Comparison of ENCODE assay signal across 11 mouse cellular contexts in genomic region chr2:94333841-94334741, GRCm38 (mm10).
DNase-seq lines count a peak whose midpoint lies in the region; ATAC-seq and TF ChIP-seq lines count a peak whose summit lies in the region.
"Had no signal": no experiment of that assay in that cellular context is flagged by ENCODE, and none has a peak within 500 bp of the region (broad histone marks: within the 10 kb centered on the region; RNA-seq: fewer than 3 reads in every experiment).

No protein-coding gene starts in this region.

- peak; percentile 2 for DNase-seq in adrenal gland, adult 8-10 months
- DNase-seq in adrenal gland, postnatal 4 days (ENCODE audit: low spot score in 2 of 2) = no peak
- peak; percentile 90 for DNase-seq in liver, adult 2 months (ENCODE audit: extremely low read depth, low read depth, low spot score)
- DNase-seq in liver, postnatal 0 days = no peak
- peak; percentile 24 for DNase-seq in lung, postnatal 25 days (ENCODE audit: low spot score)
- DNase-seq in ovary, postnatal 14 days (ENCODE audit: low spot score) = no peak

- H3K4me3 ChIP-seq in liver, adult 2 months (ENCODE audit: insufficient read depth, low read depth, low read length) = no peak overlapping the region
- H3K4me3 ChIP-seq in liver, postnatal 0 days (ENCODE audit: low read depth, low read length) = no peak overlapping the region
- H3K4me3 ChIP-seq in heart, embryonic 11.5 days (ENCODE audit: low read depth, low read length) = no peak overlapping the region
- H3K4me3 ChIP-seq: embryonic facial prominence, embryonic 13.5 days; stomach, embryonic 15.5 days had no signal

- peaks cover 43% of the 10 kb centered on the region for H3K36me3 ChIP-seq in liver, adult 2 months (ENCODE audit: control insufficient read depth, insufficient read depth, low read length)
- H3K36me3 ChIP-seq in liver, postnatal 0 days (replicated peaks; ENCODE audit: insufficient read depth, low read length) = peaks cover 55% of the 10 kb centered on the region
- peaks cover 14% of the 10 kb centered on the region; the same call in 1 of the 2 replicates for H3K36me3 ChIP-seq in heart, embryonic 11.5 days (ENCODE audit: control insufficient read depth, insufficient read depth, low read length)

- H3K4me1 ChIP-seq in liver, adult 2 months (ENCODE audit: control insufficient read depth, insufficient read depth, low read length) = no peaks in the 10 kb centered on the region
- no peaks in the 10 kb centered on the region for H3K4me1 ChIP-seq in liver, postnatal 0 days (ENCODE audit: insufficient read depth)
- 0 out of 2 replicates have a peak, but pooled peaks cover 3% of the 10 kb centered on the region for H3K4me1 ChIP-seq in heart, embryonic 11.5 days (ENCODE audit: control insufficient read depth, insufficient read depth, low read length)
- H3K4me1 ChIP-seq: embryonic facial prominence, embryonic 13.5 days; stomach, embryonic 15.5 days had no signal

- H3K27me3 ChIP-seq in liver, adult 2 months (ENCODE audit: control insufficient read depth, insufficient read depth, low read length) = no peaks in the 10 kb centered on the region
- H3K27me3 ChIP-seq in liver, postnatal 0 days (ENCODE audit: insufficient read depth, low read length) = no peaks in the 10 kb centered on the region
- H3K27me3 ChIP-seq in heart, embryonic 11.5 days (ENCODE audit: control insufficient read depth, insufficient read depth, low read length) = no peaks in the 10 kb centered on the region
- H3K27me3 ChIP-seq: embryonic facial prominence, embryonic 13.5 days; stomach, embryonic 15.5 days had no signal

- H3K9ac ChIP-seq in liver, adult 2 months (ENCODE audit: low read depth, low read length) = no peak overlapping the region
- H3K9ac ChIP-seq in liver, postnatal 0 days (replicated peaks) = no peak overlapping the region
- H3K9ac ChIP-seq in heart, embryonic 11.5 days (ENCODE audit: low read depth, low read length) = no peak overlapping the region
- H3K9ac ChIP-seq: embryonic facial prominence, embryonic 13.5 days; stomach, embryonic 15.5 days had no signal

- no peak for TF ChIP-seq POLR2A in liver, adult 2 months (IDR thresholded peaks at IDR 0.05; ENCODE audit: extremely low read depth, insufficient read depth, low read length)

- no peak for TF ChIP-seq EP300 in liver, postnatal 0 days (IDR thresholded peaks at IDR 0.05; ENCODE audit: low read depth)

- H3K4me2 ChIP-seq in liver, postnatal 0 days (ENCODE audit: low read depth, low read length) = no peak overlapping the region
- no peak overlapping the region for H3K4me2 ChIP-seq in heart, embryonic 11.5 days
- H3K4me2 ChIP-seq: embryonic facial prominence, embryonic 13.5 days; stomach, embryonic 15.5 days had no signal

- WGBS in liver, adult 2 months = 60% methylated on average over 14 of the region's 14 CpGs
- WGBS in liver, postnatal 0 days (ENCODE audit: insufficient replicate concordance) = 79% methylated on average over 14 of the region's 14 CpGs
- 83% methylated on average over 14 of the region's 14 CpGs for WGBS in heart, embryonic 11.5 days (ENCODE audit: insufficient replicate concordance)

- no peaks in the 10 kb centered on the region for H3K79me2 ChIP-seq in liver, adult 2 months (ENCODE audit: control insufficient read depth, insufficient read depth, low read length)

- no peaks in the 10 kb centered on the region for H3K9me3 ChIP-seq in liver, postnatal 0 days (ENCODE audit: low read length)
- H3K9me3 ChIP-seq in heart, embryonic 11.5 days (replicated peaks; ENCODE audit: control insufficient read depth, low read length) = no peaks in the 10 kb centered on the region
- H3K9me3 ChIP-seq: embryonic facial prominence, embryonic 13.5 days; stomach, embryonic 15.5 days had no signal

- no peak for TF ChIP-seq CTCF in liver, adult 2 months (IDR thresholded peaks at IDR 0.05; ENCODE audit: low read depth, low read length)
- TF ChIP-seq CTCF in liver, postnatal 0 days (IDR thresholded peaks at IDR 0.05; ENCODE audit: low read depth) = no peak

- ATAC-seq in liver, postnatal 0 days = no peak
- ATAC-seq in heart, embryonic 11.5 days (replicated peaks; ENCODE audit: insufficient number of reproducible peaks, low FRiP score, low TSS enrichment) = no peak
- ATAC-seq in frontal cortex, adult (ENCODE audit: low TSS enrichment) = no peak; the same call in 1 of the 2 replicates
- ATAC-seq: intestine, postnatal 0 days had no signal

- H3K27ac ChIP-seq in liver, adult 2 months (replicated peaks; ENCODE audit: insufficient read depth, low read depth, low read length) = peak overlapping the region; percentile 28; the same call in 1 of the 2 replicates
- no peak overlapping the region for H3K27ac ChIP-seq in liver, postnatal 0 days (ENCODE audit: low read depth)
- peak overlapping the region; percentile 7 for H3K27ac ChIP-seq in heart, embryonic 11.5 days (ENCODE audit: low read depth, low read length)
- H3K27ac ChIP-seq: embryonic facial prominence, embryonic 13.5 days; stomach, embryonic 15.5 days had no signal

Comparison
In these comparisons a context has a peak if more than half of its experiments do, and no peak if none do; other contexts are left out.
1. DNase-seq: peak in adrenal gland, adult 8-10 months (single experiment), liver, adult 2 months (single experiment) and lung, postnatal 25 days (single experiment); none in adrenal gland, postnatal 4 days (0 of 2), liver, postnatal 0 days (single experiment) and ovary, postnatal 14 days (single experiment).